Mouse (Mus musculus) G1E (cell line): Measurements from ENCODE around the gene Ttll11.

ENCODE experiments used
- CTCF ChIP-seq: IDR thresholded peaks from 2 replicates; pipeline ENCODE4 v1.5.1; 2012; ENCODE audit warnings: low read depth, low read length, inconsistent platforms, mixed read lengths
- GATA1 ChIP-seq: IDR thresholded peaks from 2 replicates; pipeline ENCODE4 v1.6.1; 2012; ENCODE audit warnings: borderline replicate concordance, low read length, inconsistent platforms, mixed read lengths
- GATA2 ChIP-seq: IDR thresholded peaks from 2 replicates; pipeline ENCODE4 v1.6.1; 2012; ENCODE audit warnings: low read depth, low read length, inconsistent platforms, borderline replicate concordance
- POLR2AphosphoS5 ChIP-seq: IDR thresholded peaks from 2 replicates; pipeline ENCODE4 v1.6.1; 2012; ENCODE audit warnings: low read depth, low read length, inconsistent platforms; ENCODE audit not compliant: insufficient replicate concordance
- TAL1 ChIP-seq: conservative IDR thresholded peaks from 2 replicates; pipeline ENCODE4 v1.6.1; 2012; ENCODE audit warnings: low read depth, low read length, inconsistent platforms, mixed read lengths

GRCm38 (mm10) chr2:35898425-35899134, 81.1 kb downstream of the Ttll11 start:
- TF ChIP-seq CTCF (no peak), GATA1 (no peak), TAL1 (no peak), POLR2AphosphoS5 (no peak), GATA2 (no peak)
